Mouse (Mus musculus): ENCODE measurements at regions not wholly inside any gene's neighbourhood (a gene's known extent, or its start where the extent isn't known, plus 50 kb on each side); places are given as distances from the start of the nearest gene placed in this dataset.

- dilution Hi-C loops (cut with MboI; ENCODE audit: extremely low pct_ligation_motif_present, extremely low pct_unique_long_range_greater_than_20kb, low sequenced_read_pairs): no loop called here
These were observed 458.4 kb upstream of the Lmcd1 start for GRCm38 (mm10) chr6:111815150-111815549.

DNA sequence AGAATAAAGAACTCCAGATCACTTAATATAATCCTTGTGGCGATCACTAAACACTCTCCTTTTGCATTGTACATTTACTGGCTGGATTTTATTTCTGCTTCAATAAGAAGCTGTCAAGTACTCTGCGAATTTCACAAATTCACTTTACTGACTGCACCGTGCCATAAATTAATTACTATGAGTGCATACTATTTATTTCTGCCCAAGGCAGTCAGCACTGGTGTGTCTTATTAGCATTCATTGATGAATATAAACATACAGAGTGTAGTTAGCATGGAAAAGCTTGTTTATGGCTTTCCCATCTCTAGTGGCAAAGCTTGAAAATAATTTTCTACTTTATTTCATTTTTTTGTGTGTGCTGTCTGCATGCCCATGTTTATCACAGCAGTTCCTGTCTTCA lies 453.3 kb upstream of the Lmcd1 start:
- no peaks in the 10 kb centered on the region for H3K27me3 ChIP-seq (replicated peaks)
- DNase-seq (ENCODE audit: extremely low read depth): no peak
- no peaks in the 10 kb centered on the region for H3K36me3 ChIP-seq (replicated peaks in 1 of 2; ENCODE audit: control insufficient read depth in 1 of 2, insufficient read depth in 1 of 2, low read length in 1 of 2)
- H3K27ac ChIP-seq (ENCODE audit: insufficient read depth, low read depth): no peak overlapping the region
- TF ChIP-seq BHLHE40 (IDR thresholded peaks at IDR 0.05; ENCODE audit: low read depth, low read length) (no peak), ZMIZ1 (IDR thresholded peaks at IDR 0.05; ENCODE audit: low read depth, low read length) (no peak), TBP (conservative IDR thresholded peaks at IDR 0.05; ENCODE audit: low read depth, low read length) (no peak)
- no peaks in the 10 kb centered on the region for H3K79me2 ChIP-seq (replicated peaks; ENCODE audit: control insufficient read depth, extremely low read depth, insufficient read depth, poor library complexity, severe bottlenecking)
- dilution Hi-C loops (cut with MboI; ENCODE audit: extremely low pct_ligation_motif_present, extremely low pct_unique_long_range_greater_than_20kb, low sequenced_read_pairs) (no loop called here), in situ Hi-C loops (cut with MboI; ENCODE audit: low pct_ligation_motif_present, low pct_unique_long_range_greater_than_20kb, low sequenced_read_pairs) (no loop called here)
- no peak overlapping the region for H3K9ac ChIP-seq (ENCODE audit: insufficient read depth, low read depth)
- no peak overlapping the region for H3K4me2 ChIP-seq (ENCODE audit: insufficient read depth, low read depth, poor library complexity, severe bottlenecking)
- H3K9me3 ChIP-seq (replicated peaks; ENCODE audit: low read length): peaks cover 39% of the 10 kb centered on the region
- no peak overlapping the region for H3K4me3 ChIP-seq (replicated peaks in 1 of 3; ENCODE audit: low read depth in 2 of 3, low read length in 2 of 3, poor library complexity in 1 of 3)
- no peaks in the 10 kb centered on the region for H3K4me1 ChIP-seq (ENCODE audit: control insufficient read depth in 1 of 2, insufficient read depth in 2 of 2)

More at GRCm38 (mm10) chr6:111815150-111815549, 458.4 kb upstream of the Lmcd1 start:
- in situ Hi-C loops (cut with MboI; ENCODE audit: low pct_ligation_motif_present, low pct_unique_long_range_greater_than_20kb, low sequenced_read_pairs): no loop called here
- peaks cover 27% of the 10 kb centered on the region for H3K9me3 ChIP-seq (replicated peaks; ENCODE audit: low read length)
- no peak overlapping the region for H3K27ac ChIP-seq (ENCODE audit: insufficient read depth, low read depth)
- no peaks in the 10 kb centered on the region for H3K79me2 ChIP-seq (replicated peaks; ENCODE audit: control insufficient read depth, extremely low read depth, insufficient read depth, poor library complexity, severe bottlenecking)
- no peak overlapping the region for H3K4me2 ChIP-seq (ENCODE audit: insufficient read depth, low read depth, poor library complexity, severe bottlenecking)
- no peak overlapping the region for H3K9ac ChIP-seq (ENCODE audit: insufficient read depth, low read depth)
- no peak overlapping the region for H3K4me3 ChIP-seq (replicated peaks in 1 of 3; ENCODE audit: low read depth in 2 of 3, low read length in 2 of 3, poor library complexity in 1 of 3)
- H3K4me1 ChIP-seq (ENCODE audit: control insufficient read depth in 1 of 2, insufficient read depth in 2 of 2): no peaks in the 10 kb centered on the region
- TF ChIP-seq RAD21 (IDR thresholded peaks at IDR 0.05; ENCODE audit: low read depth, low read length) (no peak), TCF12 (IDR thresholded peaks at IDR 0.05; ENCODE audit: low read depth, low read length) (no peak), NELFE (IDR thresholded peaks at IDR 0.05; ENCODE audit: low read depth, low read length) (no peak), CHD2 (IDR thresholded peaks at IDR 0.05; ENCODE audit: low read length) (no peak), JUN (IDR thresholded peaks at IDR 0.05; ENCODE audit: insufficient read depth, low read depth, low read length) (no peak), NRF1 (IDR thresholded peaks at IDR 0.05; ENCODE audit: low read depth, low read length) (no peak), MYC (IDR thresholded peaks at IDR 0.05; ENCODE audit: low read depth, low read length) (no peak), UBTF (IDR thresholded peaks at IDR 0.05; ENCODE audit: low read depth, low read length) (no peak), ZKSCAN1 (IDR thresholded peaks at IDR 0.05; ENCODE audit: borderline replicate concordance, low read depth, low read length) (no peak), MXI1 (IDR thresholded peaks at IDR 0.05; ENCODE audit: low read depth, low read length) (no peak), HCFC1 (IDR thresholded peaks at IDR 0.05; ENCODE audit: low read depth, low read length) (no peak), ETS1 (conservative IDR thresholded peaks at IDR 0.05; ENCODE audit: low read depth, low read length) (no peak), MAX (IDR thresholded peaks at IDR 0.05; ENCODE audit: low read length) (no peak), KAT2A (IDR thresholded peaks at IDR 0.05; ENCODE audit: insufficient replicate concordance, low read length) (no peak), ELF1 (IDR thresholded peaks at IDR 0.05; ENCODE audit: low read depth, low read length) (no peak), MAZ (IDR thresholded peaks at IDR 0.05; ENCODE audit: low read depth, low read length) (no peak), PAX5 (IDR thresholded peaks at IDR 0.05; ENCODE audit: low read length) (no peak), ZC3H11A (IDR thresholded peaks at IDR 0.05; ENCODE audit: low read depth, low read length) (no peak)
- no peaks in the 10 kb centered on the region for H3K27me3 ChIP-seq (replicated peaks)
- DNase-seq (ENCODE audit: extremely low read depth): no peak
- no peaks in the 10 kb centered on the region for H3K36me3 ChIP-seq (replicated peaks in 1 of 2; ENCODE audit: control insufficient read depth in 1 of 2, insufficient read depth in 1 of 2, low read length in 1 of 2)

Data from CH12.LX (cell line).